Mouse (Mus musculus): ENCODE results near the gene Prrt1. TPM values are rescaled to one million over a fixed set of nuclear protein-coding genes. Genes with fewer than 3 reads are reported as not detected.

Prrt1 gene
- total RNA-seq, 2 experiments from 2014 or later, result 0.35 to 1.5 TPM

- DNase-seq, result no peak
Observed at GRCm38 (mm10) chr17:34672246-34672792, 43.0 kb downstream of the Prrt1 start.

DNA sequence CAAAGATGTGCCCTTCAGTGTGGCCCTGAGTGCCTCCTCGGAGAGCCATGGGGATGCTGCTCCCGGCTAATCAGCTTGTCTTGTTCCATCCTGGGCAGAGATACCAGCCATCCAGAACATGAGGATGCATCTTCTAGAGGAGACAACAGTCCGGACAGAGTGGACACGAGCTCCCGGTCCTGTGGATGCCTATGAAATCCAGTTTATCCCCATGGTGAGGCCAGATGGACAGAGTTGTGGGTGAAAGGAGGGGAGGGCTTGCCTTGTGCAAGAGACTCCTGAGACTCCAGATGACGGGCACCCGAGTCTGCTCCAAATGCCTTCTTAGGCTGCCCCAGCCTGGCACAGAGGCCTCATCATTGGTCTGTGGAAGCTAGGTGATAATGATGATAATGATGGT is 43.8 kb downstream of the Prrt1 start:
- DNase-seq, result no peak

DNA sequence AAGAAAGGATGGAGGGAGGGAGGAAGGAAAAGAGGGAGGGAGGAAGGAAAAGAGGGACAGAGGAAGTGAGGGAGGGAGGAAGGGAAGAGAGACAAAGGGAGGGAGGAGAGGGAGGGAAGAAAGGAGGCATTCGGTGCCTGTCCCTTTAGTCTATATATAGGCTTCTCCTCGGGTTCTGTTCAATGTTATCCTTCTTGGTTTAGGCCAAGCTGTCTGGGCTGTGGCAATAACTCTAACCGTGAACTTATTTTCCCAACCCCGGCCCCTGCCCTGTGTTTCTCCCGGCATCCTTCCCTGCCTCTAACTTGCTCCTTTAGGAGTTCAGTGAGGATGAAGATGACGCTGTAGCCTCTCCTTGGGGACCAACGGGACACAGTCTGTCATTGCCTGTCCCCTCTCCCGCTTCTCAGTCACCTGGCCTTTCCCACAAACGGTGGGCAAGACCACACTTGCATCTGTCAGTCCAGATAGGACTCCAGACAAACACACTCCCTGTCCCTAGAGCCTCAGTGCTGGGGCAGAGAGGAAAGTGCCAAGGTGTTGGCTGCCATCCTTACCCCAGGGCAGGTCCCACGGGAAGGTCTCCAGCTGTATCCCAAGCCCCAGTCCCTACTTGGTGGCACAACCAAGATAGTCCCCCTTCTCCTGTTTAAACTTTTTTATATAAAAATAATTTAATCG is 45.3 kb downstream of the Prrt1 start:
- no peak for DNase-seq

DNA sequence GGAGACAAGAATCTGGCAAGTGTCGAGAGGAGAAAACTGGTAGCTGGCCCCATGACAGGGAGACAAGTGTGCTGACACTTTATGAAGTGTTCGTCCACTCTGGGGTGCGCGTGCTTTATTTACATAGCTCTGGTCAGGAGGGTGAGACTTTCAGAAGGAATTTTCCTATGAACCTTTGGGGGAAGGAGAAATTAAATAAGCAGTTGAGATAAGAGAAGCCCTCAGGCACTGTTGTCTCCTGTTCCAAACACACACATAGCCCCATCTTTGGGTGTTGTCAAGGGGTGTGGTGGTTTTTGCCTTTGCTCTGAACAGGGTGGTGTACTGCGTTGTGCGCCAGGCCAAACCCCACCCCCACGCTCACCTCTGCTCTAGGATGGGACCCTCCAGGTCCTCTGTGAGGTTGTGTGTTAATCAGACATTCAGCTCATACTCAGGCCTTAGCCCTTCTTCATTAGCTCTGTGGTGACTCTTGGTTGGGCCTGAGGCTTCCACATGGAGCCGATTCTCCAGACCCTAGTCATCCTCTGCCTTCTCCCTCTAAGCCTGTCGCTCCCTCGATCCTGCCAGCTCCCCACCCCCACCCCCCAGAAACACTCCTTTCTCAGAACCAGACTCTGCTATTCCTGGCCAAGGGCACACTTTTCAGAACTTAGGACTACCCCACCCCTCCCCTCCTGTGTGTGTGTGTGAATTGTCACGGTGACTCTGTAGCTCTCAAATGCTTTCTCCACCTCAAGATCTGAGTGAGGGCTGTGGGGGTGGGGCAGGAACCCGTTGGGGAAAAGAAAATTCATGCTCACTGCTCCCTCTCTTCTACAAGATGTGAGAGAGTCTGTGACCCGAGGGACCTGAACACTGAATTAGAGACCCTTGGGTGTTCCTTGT is 46.1 kb downstream of the Prrt1 start:
- DNase-seq, result no peak

DNA sequence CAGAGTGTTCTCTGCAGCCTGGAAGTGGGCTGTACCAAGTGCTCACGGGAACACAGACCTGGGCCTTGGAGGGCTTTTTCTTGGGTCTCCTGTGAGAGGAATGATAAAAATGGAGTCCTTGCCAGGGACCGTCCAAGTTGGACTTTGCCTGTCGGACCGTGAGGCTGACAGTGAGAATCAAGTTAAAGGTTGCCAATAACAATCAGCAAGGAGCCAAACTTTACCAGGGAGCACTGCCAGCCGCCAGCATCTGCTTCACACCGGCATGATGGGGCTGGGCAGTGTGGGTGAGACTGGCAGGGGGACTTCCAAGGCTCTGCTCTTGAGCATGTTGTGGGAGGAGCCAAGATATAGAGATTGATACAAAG is 46.7 kb downstream of the Prrt1 start:
- DNase-seq, result no peak

DNA sequence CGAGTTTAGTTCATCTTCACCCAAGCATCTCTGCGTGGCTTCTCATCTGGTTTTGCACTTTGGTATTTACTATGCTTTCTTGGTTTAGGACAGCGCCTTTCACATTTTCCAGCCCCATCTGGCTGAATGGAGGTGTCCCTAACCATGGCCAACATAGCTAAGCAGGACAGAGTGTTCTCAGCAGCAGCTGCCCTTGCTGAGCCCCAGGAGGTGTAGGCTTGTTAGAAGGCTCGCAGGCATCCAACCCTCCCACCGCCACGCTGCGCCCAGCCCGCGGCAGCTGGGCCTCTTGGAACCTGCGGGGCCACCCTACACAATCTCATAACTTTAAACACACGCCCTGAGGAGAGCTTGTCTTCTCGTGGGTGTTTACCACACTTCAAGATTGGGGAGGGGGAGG is 47.3 kb downstream of the Prrt1 start:
- DNase-seq, result peak; percentile 53

- no peak for DNase-seq
Observed at GRCm38 (mm10) chr17:34680191-34680590, 50.9 kb downstream of the Prrt1 start.

DNA sequence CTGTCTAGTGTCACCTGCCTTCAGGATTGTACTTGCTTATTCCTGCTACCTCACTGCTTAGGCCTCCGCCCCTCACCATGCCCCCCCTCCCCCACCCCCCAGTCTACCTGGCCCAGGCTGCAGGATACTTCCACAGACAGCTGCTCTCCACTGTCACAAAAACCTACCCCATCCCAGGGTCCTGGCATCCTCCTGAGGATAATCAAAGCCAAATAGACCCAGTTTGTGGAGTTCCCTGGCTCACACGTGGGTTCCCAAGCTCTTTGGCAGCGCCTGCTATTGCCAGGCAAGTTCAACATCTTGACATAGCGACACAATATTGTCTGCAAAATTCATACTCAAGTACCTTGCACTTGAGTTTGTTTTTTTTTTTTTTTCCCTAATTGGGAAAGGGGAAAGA is 51.3 kb downstream of the Prrt1 start:
- no peak for DNase-seq

DNA sequence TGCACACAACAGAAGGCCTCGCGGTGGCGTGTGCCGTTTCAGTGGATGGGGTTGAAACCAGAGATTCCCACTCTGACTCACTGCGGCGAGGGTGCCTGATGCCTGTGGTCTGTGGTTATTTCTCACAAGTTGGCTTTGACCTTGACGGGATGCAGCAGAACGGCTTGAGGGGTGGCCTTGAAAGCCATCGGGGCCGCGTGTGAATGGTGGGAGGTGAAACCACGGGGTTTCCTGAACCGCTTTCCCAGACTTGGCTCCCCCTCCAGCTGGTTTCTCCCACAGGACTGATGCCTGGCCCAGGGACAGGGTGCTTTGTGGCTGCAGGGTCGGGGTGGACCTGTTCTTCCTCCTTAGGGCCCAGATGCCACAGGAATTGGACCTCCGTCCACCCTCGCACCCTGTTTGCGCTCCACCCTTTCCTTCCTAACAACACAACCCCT is 51.8 kb downstream of the Prrt1 start:
- no peak for DNase-seq

DNA sequence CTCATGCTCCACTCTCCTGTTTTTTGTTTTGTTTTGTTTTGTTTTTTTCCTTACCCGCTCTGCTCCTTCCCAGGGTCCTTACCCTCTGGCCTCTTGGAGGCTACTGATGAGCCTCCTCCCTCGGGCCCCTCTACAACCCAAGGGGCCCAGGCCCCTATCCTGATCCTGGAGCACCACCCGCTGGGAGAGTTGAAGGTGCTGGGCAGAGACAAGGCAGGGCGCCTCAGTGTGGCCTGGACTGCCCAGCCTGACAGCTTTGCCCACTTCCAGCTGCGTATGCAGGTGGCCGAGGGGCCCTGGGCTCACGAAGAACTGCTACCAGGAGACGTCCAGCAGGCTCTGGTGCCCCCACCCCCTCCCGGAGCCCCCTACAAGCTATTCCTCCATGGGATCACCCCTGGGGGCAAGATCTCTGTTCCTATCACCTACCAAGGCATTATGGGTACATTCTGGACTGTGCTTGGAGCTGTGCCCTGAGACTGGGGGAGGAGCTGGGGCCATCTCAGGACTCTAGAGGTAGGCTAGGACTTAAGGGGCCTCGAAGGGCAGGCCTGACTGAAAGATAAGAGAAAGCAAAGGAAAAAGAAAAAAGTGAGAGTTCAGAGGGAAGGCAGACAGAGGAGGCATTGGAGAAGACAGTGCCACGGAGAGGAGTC is 52.7 kb downstream of the Prrt1 start:
- DNase-seq, result no peak

Other genes with a start within 250 kb of the Prrt1 start
- not detected for gene BC051142, start 230.7 kb upstream of the Prrt1 start, total RNA-seq (2021)
- not detected for gene Btnl4, start 152.2 kb upstream of the Prrt1 start, total RNA-seq (2021)
- gene Btnl6, start 112.2 kb upstream of the Prrt1 start, total RNA-seq (2021), result not detected
- gene Notch4, start 65.3 kb upstream of the Prrt1 start, total RNA-seq (2021), result 10 to 100 TPM; 11.3 to 12.4 TPM
- 1 to 10 TPM; 2.3 to 2.6 TPM for gene Gpsm3, start 39.7 kb upstream of the Prrt1 start, total RNA-seq (2021)
- 10 to 100 TPM; 12.1 to 13.6 TPM for gene Pbx2, start 38.3 kb upstream of the Prrt1 start, total RNA-seq (2021)
- under 1 TPM in 1 of 2 experiments, not detected in 1; 0.24 TPM for gene Ager, start 31.7 kb upstream of the Prrt1 start, total RNA-seq (2021)
- gene Rnf5, start 25.8 kb upstream of the Prrt1 start, total RNA-seq (2021), result 10 to 100 TPM; 16.4 to 19.2 TPM
- gene Agpat1, start 25.3 kb upstream of the Prrt1 start, total RNA-seq (2021), result 10 to 100 TPM; 53.6 to 56.9 TPM
- gene Egfl8, start 13.6 kb upstream of the Prrt1 start, total RNA-seq (2021), result 1 to 10 TPM; 2.8 to 3.1 TPM
- gene Ppt2, start 1.0 kb upstream of the Prrt1 start, total RNA-seq (2021), result 10 to 100 TPM; 37.2 to 43.0 TPM
- 1 to 10 TPM; 5.9 to 7.0 TPM for gene Fkbpl, start 15.2 kb downstream of the Prrt1 start, total RNA-seq (2021)
- 1 to 10 TPM; 7.1 to 7.2 TPM for gene Atf6b, start 17.6 kb downstream of the Prrt1 start, total RNA-seq (2021)
- 10 to 100 TPM; 38.3 to 50.5 TPM for gene Tnxb, start 41.0 kb downstream of the Prrt1 start, total RNA-seq (2021)
- 10 to 100 TPM in 1 of 2 experiments, 1 to 10 TPM in 1; 1.1 to 22.1 TPM for gene C4b, start 114.3 kb downstream of the Prrt1 start, total RNA-seq (2021)
- gene Cyp21a1, start 175.0 kb downstream of the Prrt1 start, total RNA-seq (2021), result under 1 TPM in 1 of 2 experiments, not detected in 1; 0.16 TPM
- 1 to 10 TPM; 7.0 to 7.2 TPM for gene Stk19, start 207.4 kb downstream of the Prrt1 start, total RNA-seq (2021)
- gene Dxo, start 207.5 kb downstream of the Prrt1 start, total RNA-seq (2021), result 10 to 100 TPM in 1 of 2 experiments, 1 to 10 TPM in 1; 7.6 to 10.5 TPM
- 10 to 100 TPM; 18.0 to 18.9 TPM for gene Skiv2l, start 220.7 kb downstream of the Prrt1 start, total RNA-seq (2021)
- 1 to 10 TPM; 7.7 to 8.9 TPM for gene Nelfe, start 220.9 kb downstream of the Prrt1 start, total RNA-seq (2021)
- 1 to 10 TPM in 1 of 2 experiments, under 1 TPM in 1; 0.95 to 8.2 TPM for gene Cfb, start 233.0 kb downstream of the Prrt1 start, total RNA-seq (2021)
- 1 to 10 TPM; 5.0 to 5.2 TPM for gene Zbtb12, start 249.9 kb downstream of the Prrt1 start, total RNA-seq (2021)

Measured in gastrocnemius, postnatal 25 days (tissue).